Mouse (Mus musculus) A20 (cell line): ENCODE results near the gene Csnk1d.

Experiments used
- DNase-seq: peaks from one replicate; pipeline ENCODE4 v3.0.0-alpha.2; 2011; ENCODE audit warnings: low read depth, low spot score

Csnk1d gene

DNA sequence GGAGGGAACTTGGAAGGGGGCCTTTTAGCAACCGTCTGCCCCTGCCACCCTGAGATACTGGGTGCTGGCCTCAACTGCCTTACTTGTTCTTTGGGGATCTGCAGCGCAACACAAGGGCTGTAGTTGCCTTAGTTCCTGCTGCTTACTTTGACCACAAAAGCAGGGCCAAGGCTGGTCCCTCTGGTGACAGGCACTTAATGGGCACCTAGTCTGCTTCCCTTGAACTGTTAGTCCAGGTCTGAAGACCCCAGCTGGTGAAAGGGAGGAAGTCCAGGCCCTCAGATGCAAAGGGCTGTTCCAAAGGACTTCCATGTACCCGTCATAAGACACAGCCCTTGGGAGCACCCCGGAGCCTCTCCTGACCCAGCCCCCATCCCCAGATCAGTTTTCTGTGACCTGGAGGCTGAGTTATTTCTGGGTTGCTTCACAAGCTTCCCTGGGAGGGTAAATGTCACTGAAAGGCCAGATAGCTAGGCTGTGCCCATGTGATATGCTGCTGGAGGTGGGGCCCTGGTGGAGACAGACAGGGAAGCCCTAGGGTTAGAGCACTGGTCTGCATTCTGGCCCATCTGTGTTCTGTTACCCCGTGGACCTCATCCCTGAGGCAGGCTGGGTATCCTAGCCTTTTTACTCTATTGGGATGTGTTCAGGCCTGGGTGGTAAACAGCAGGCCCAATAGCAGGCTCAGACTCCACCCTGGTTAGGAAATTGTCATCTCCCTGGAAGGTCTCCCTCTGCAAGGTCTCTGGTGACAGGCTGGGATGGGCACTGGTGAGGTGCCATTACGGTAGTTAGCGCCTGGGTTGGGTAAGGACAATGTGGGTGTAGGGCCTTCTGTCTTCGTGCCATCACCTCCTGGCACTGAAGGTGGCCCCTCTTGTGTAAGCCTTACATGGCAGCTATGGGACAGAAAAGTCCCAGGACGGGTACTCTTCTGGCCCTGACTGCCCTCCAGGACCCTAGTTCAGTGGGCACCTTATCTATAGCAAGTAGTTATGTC, 39.1 kb downstream of the Csnk1d start:
- no peak for DNase-seq

DNA sequence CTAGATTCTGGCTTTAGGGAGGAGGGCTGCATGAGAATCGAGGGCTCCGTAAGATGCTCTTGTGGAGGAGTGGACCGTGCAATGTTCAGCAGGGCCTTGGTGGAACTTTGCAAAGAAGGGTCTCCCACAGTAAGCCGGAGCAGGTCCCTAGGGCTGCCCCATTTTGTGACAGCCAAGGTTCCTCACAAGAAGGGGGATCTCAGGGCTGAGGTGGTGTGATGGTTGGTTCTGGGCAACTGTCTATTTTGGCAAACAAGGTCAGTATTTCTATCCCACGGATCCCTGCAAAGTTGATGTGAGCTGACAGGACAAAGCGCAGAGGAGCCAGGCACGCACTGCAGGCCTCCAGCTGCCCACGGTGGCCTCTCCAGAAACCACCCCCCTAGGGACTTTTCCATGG, 39.9 kb downstream of the Csnk1d start:
- no peak for DNase-seq

DNA sequence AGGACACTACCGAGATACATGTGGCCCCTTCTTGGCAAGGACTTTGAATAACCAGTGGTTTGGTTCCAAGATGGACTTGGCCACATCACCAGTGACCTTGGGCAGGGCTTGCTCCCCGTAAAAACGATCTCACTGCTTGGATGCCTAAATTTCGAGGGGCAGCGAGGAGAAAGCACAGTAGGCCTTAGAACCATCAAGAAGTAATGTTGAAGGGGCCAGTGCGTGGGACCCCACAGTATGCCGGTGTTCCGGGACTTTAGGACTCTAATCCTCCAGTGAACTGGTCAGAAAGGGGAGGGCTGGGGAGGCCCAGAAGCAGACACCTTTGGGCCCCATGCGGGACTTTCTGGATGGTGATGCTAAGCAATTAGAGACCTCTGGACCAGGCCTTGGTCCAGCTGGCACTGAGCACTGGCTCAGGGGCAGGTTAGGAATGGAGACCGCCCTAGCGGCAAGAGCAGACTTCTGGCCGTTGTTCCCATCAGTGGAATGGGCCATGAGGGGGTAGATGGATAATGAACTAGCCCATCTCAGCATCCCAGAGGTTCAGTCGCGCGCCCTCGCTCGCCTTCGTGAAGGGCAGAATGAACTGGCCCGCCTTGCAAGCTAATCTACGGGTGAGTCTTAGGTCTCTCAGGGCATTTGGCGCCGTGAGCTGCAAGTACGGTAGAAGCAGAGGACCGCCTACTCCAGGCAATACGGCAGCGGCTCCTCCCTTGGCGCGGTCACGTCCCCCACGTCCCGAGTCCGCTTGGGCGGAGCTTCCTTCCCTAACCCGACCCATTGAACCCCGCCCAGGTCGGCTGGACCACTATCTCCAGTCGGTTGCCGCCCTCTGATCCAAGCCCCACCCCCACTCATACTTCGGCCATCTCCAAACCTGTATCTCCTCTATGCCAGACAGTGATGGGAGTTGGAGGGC, 40.6 kb downstream of the Csnk1d start:
- peak; percentile 97 for DNase-seq

DNA sequence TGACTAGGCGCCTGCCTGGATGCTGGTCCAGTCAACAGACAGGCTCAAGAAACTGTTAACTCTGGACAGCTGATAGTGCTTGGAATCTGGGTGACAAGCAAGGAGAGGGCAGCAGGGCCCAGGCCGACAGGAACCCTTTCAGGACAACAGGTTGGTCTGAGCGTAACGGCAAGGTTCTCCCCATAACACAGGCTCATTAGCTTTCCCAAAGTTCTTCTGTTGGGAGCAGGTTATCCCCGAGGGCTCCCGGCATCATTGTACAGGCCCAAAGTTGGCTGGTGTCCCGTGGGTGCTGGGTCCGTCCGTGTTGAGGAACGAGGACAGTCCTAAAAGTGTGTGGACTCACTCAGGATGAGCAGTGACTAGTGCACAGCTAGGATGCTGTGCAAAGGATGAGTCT, 41.3 kb downstream of the Csnk1d start:
- DNase-seq, result peak; percentile 59

DNA sequence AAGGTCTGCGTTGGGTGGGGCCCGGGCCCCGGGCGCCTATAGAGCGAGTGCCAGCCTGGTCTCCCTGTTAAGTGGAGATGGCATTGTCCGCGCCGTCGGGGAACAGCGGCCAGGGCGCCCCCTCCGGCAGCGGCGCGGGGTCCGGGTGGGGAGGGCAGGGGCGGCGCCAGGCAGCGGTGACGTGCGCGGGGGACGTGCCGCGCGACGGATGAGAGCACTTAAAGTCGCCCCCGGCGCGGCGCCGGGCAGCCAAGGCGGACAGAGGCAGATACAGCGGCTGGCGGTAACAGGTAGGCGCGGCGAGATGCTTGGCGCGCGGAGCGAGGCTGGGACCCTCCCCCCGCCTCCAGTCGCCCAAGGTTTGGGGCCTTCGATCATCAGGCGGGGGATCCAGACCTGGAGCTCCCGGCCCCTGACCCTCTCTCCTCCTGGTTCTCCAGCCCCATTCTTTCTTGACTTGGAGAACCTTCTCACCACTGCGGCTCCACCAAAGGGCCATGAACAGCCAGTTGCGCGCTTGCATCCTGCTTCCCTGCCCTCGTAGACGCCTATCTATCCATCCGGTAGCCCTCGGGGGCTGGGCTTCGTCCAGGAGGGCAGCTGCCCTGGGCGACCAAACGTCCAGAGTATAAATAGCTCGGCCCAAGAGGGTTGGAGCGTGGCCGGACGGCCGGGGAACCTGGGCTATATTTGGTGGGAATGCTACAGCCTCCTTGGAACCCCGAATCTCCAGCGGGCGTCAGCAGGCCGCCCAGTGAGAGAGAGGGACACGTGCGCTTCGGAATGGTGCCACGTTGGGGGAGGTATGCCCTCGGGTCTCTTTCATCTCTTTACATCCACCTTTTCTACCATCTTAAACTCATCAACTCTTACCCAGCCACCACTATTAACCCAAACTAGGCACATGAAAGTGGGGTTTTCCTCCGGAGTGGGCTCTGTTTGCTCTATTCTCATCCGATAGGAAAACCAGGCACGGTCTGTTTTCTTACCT, 42.0 kb downstream of the Csnk1d start:
- DNase-seq, result peak; percentile 91

DNA sequence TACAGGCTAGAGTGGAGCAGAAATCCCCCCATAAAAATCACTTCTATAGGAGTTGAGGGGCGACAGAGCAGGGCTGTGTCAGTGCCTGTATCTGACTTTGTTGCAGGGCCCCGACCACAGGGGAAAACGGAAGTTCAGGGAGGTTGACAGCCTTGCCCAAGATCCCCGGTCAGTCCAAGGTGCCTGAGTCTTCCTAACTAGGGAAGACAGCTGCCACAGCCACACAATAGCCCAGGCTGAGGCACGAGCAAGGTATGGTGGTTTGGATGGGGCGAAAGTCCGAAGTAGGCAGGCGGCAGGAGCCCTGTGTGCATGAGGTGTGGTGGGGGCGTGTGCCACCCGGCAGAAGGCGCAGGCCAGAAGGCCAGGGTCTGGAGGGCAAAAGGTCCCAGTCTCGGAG, 42.8 kb downstream of the Csnk1d start, which contains the start of gene Slc16a3:
Slc16a3 (plus strand) TSS at position 153 of the 400 bp plus-strand sequence.
- DNase-seq, result no peak

DNA sequence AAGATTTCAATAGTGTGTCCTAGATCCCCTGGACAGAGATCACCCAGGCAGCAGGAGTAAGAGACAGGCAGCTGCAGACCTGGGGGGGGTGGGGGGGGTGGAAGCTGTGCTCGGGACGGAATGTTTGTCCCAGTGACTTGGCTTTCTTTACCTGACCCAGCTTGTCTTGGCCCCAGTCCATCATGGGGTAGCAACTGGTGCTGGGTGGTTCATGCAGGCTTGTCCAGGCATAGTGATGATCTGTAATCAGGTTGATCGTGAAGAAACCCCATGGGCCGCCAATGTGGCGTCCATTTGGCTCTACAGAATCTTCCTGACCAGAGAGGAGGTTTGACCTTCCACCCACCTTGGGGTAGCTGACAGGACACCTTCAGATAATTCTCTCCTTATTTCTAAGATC, 45.2 kb downstream of the Csnk1d start:
- DNase-seq, result no peak

DNA sequence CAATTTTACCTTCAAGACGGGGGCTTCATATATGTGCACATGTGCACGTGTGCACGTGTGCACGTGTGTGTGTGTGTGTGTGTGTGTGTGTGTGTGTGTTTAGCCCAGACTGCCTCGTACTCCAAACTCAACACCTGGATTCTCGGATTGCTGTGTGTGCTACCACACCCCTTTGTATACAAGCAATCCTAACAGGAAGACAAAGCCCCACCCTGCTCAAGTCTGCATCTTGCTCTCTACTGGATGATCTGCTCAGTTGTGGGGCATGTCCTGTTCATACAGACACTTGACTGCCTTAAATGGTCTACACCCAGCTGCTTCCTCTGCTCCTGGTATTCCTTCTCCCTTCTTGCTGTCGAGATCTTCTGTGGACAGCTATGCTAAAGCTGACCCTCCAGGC, 45.9 kb downstream of the Csnk1d start:
- no peak for DNase-seq

DNA sequence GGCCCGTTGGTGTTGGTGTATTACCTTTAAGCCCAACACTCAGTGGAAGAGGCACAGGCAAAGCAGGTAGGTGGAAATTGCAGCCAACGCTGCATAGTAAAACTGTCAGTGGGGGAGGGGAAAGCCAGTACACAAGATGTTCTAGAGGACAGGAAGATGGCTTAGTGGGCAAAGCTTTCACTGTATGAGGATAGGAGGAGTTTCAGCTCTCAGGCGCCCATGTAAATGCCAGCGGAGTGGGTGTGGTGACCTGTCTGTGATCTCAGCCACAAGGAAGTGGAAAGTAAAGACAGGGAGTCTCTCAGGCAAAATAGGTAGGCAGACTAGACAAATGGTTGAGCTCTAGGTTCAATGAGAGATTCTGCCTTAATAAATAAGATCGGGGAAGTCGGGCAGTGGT, 50.2 kb downstream of the Csnk1d start:
- no peak for DNase-seq

DNA sequence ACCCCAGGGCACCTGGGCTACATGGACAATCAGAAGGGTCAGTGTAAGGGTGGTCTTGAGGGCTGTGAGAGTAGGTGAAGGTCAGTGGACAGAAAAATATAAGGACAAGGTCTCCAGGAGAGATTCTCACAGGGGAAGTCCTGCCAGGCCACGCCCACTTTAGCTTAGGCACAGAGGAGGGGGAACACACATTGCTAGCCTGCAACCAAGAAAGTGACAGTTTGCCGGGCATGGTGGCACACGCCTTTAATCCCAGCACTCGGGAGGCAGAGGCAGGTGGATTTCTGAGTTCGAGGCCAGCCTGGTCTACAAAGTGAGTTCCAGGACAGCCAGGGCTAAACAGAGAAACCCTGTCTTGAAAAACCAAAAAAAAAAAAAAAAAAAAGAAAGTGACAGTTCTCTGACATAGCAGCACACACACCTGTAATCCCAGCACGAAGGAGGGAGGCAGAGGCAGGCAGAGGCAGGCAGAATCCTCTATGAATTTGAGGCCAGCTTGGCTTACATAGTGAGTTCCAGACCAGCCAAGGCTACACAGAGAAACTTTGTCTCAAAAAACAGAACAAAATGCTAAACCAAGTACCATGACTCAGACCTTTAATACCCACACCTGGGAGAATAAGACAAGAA, 51.3 kb downstream of the Csnk1d start:
- no peak for DNase-seq

DNA sequence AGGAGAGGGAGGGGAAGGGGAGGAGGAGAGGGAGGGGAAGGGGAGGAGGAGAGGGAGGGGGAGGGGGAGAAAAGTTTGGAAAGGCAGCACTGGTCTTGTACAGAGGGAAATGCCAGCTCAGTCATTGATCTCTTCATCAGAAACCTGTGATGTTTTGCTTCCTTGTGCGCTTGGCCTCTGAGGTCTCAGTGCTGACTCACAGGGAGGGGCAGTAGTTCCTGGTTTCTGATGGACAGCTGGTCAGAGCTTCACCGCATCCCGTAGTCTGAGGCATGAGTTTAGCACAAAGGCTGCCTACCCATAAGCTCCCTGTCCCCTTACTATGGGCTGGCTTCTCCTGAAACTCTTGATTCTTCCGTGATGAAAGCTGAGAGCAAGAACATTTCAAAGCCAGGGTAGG, 52.3 kb downstream of the Csnk1d start:
- no peak for DNase-seq

DNA sequence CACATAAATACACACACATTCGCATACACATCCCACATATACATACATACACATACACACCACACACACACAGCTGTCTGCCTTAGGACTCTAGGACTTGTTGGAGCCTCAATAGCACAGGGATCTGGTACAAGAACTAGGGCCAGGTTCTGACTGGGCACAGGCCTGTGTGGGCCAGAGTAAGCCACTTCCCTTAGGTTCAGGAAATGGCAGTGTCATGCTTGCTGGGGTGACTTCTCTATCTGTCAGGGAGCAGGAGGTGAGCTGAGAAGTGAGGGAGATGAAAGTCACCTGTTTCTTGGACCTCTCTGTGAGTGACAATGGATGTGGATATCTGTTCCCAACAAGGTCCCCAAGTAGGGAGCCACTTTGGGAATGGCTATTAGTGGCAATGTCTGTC, 53.2 kb downstream of the Csnk1d start:
- DNase-seq, result no peak

DNA sequence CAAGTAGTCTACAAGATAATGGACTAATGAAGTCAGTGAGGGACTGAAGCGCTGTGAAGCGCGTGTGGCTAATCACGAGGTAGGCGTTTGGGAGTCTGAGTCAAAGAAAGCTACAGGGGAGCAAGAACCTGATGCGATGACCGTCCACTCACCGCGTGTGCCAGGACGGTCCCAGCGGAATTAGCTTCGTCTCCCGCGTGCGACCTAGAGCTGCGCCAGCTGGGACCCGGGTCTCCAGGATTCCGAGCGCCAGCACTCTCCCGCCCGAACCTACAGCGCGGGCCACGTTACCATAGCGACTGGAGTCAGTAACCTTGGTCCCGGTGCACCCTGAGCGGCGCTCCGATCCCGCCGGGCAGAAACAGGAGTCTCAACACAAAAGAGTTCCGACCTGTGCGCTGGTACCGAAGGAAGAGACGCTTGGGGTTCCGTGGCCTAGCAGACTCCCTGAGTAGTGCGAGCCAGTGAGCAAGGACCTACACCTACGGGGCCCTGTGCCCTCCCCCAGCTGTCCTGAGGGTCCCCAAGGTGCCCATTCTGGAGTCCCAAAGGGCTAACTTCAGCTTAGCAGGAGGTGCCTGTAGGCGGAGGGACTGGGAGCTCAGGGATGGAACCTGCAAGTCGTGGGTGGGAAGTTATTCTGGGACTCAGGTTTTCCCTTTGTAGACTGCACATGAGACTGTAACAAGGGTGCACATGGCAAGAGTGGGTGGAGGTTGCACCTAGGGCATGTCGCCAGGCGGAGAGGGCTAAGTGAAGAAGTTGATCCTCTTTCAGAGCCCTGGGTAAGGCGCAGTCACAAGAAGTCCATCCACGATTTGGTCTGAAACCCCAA, 58.3 kb downstream of the Csnk1d start, which contains the start of gene Ccdc57:
Ccdc57 (minus strand) TSS at position 309 of the 835 bp plus-strand sequence.
- peak; percentile 84 for DNase-seq

DNA sequence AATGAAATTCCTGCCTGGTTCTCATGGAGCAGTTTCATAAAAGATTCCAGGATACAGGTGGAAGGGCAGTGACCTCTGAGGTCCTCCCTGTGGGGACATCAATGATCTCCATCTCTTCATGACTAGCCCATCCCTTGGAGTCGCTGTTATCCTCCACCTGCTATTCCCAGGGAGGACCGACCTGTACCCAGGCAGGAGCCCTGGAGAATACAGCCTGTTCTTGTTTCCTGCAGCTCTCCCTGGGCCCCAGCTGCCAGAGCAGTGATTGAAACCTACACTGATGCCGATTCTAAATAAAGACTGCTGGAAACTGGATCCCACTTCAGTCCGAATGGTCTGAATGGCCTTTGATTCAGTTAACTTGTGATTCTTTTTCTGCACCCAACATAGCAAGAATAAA, 59.7 kb downstream of the Csnk1d start:
- no peak for DNase-seq

DNA sequence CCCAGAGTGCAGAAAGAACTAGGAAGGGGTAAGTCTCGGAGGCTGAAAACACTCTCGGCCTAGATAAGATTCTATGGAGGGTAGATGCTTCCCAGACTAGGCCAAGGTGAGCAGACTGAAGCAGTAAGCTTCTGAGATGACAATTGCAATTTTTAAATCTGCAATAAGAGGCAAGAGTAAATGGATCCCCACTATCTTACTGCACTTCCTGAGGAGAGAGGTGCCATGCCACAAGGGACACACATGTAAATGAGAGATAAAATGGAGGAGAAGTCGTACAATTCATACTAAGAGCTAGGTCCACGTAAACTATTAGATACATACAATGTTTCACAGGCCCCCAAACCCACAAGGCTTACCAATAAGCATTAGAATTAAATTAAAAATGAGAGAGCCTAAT, 62.7 kb downstream of the Csnk1d start:
- no peak for DNase-seq

DNA sequence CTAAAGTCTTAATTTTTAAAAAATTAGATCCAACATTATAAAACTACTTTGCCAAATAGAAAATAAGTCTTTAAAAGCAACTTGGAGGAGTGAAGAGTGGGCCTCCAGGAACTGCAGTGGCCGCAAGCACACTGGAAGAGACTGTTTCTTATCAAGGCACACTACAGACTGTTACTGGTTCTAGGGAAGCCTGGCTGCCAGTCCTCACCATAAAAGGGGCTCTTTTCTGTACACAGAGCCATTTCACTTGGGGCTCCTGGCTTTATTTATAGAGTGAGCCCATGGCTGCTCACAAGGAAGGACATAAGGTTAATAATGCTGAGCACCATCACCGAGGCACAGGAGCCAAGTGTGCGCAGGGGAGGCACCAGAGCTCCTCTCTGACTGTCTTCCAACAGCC, 68.6 kb downstream of the Csnk1d start:
- no peak for DNase-seq

DNA sequence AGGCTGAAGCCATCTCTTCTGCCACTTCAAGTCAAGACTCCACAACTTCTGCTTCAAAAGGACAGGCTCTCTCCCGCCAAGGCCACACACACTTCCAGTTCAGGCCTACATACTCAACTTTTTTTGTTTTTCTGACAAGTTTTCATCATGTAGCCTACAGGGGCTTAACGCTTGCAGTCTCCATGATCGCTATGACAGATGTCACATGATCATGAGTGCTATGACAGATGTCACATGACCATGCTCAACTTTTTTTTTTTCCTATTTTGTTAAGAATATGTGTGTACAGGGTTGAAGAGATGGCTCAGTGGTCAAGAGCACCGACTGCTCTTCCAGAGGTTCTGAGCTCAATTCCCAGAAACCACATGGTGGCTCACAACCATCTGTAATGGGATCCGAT, 73.4 kb downstream of the Csnk1d start:
- DNase-seq, result no peak

DNA sequence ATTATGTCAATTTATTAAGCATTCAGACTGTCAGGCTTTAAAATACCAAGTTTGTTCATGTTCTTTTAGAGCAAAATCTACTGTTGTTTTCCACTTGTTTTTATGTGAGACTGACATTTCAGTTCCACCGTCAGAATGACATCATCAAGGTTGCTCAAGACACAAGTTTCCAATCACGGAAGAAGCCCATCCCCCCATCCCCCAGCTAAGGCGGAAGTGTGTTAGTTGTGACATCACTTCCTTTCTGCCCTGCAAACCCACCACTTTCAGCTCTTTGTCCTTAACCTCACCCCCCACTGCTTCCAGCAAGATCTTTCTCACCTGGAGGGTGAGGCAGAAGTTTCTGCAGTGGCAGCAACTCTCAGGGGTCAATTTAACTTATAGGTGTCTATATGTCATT, 74.7 kb downstream of the Csnk1d start:
- no peak for DNase-seq

DNA sequence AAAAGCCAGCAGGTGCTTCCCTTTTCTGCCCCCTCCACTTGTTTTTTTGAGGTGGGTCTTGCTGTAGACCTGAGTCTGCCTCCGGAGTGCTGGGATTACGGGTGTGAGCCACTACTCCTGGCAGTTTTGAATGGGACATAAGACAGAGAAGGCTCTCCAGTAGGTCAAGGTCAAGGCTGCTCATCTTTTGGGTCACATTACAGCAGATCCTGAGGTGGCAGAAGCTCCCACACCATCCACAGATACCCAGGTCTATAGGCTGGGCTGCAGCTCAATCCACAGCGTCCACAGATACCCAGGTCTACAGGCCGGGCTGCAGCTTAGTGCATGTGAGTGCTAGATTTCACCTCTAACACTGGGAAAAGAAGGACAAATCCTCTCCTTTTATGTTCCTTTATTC, 77.3 kb downstream of the Csnk1d start:
- no peak for DNase-seq
